ENCODE assay signal across 8 mouse cellular contexts in genomic region chr4:106317179-106318055, GRCm38 (mm10). TPM values are rescaled to one million over a fixed set of nuclear protein-coding genes. Genes with fewer than 3 reads are reported as not detected.
A peak's percentile ranks its signal among the peaks of the same experiment; 100 is the strongest.
DNase-seq lines count a peak whose midpoint lies in the region; ATAC-seq lines count a peak whose summit lies in the region.

No protein-coding gene starts in this region.

- H3K4me2 ChIP-seq in forebrain, embryonic 14.5 days (ENCODE audit: low read length), result peak overlapping the region; percentile 87
- H3K4me2 ChIP-seq in limb, embryonic 12.5 days, result peak overlapping the region; percentile 70
- H3K4me2 ChIP-seq in neural tube, embryonic 13.5 days, result peak overlapping the region; percentile 69

- no peaks in the 10 kb centered on the region for H3K36me3 ChIP-seq in forebrain, embryonic 14.5 days (ENCODE audit: control insufficient read depth, insufficient read depth, low read length)
- H3K36me3 ChIP-seq in limb, embryonic 12.5 days, result no peaks in the 10 kb centered on the region
- no peaks in the 10 kb centered on the region for H3K36me3 ChIP-seq in neural tube, embryonic 13.5 days

- WGBS in forebrain, embryonic 14.5 days, result 16% methylated on average over 19 of the region's 19 CpGs
- 23% methylated on average over 19 of the region's 19 CpGs for WGBS in limb, embryonic 12.5 days
- WGBS in neural tube, embryonic 13.5 days, result 16% methylated on average over 19 of the region's 19 CpGs

- H3K4me3 ChIP-seq in brown adipose tissue, adult 24 weeks (ENCODE audit: insufficient read depth, low read depth, low read length), result peak overlapping the region; percentile 100
- peak overlapping the region; percentile 77 for H3K4me3 ChIP-seq in forebrain, embryonic 14.5 days (ENCODE audit: low read depth, low read length)
- peak overlapping the region; percentile 92 for H3K4me3 ChIP-seq in limb, embryonic 12.5 days (replicated peaks)
- H3K4me3 ChIP-seq in neural tube, embryonic 13.5 days, result peak overlapping the region; percentile 97

- H3K4me1 ChIP-seq in brown adipose tissue, adult 24 weeks (ENCODE audit: control insufficient read depth, insufficient read depth, insufficient read length, low read length), result peaks cover 5% of the 10 kb centered on the region; the same call in 1 of the 2 replicates
- peaks cover 14% of the 10 kb centered on the region for H3K4me1 ChIP-seq in forebrain, embryonic 14.5 days (ENCODE audit: control insufficient read depth, insufficient read depth, low read length)
- peaks cover 37% of the 10 kb centered on the region for H3K4me1 ChIP-seq in limb, embryonic 12.5 days (replicated peaks)
- peaks cover 45% of the 10 kb centered on the region for H3K4me1 ChIP-seq in neural tube, embryonic 13.5 days (replicated peaks)

- H3K9ac ChIP-seq in forebrain, embryonic 14.5 days (ENCODE audit: low read length), result peak overlapping the region; percentile 86
- peak overlapping the region; percentile 97 for H3K9ac ChIP-seq in limb, embryonic 12.5 days (replicated peaks)
- peak overlapping the region; percentile 99 for H3K9ac ChIP-seq in neural tube, embryonic 13.5 days

- peak; percentile 62 for DNase-seq in kidney, adult 18-20 months
- DNase-seq in kidney, postnatal 10 days, result no peak
- peak; percentile 65 for DNase-seq in A20 (ENCODE audit: low read depth, low spot score)
- DNase-seq in forebrain, embryonic 14.5 days (ENCODE audit: low spot score), result peak; percentile 34
- DNase-seq in natural killer cell, adult 2 months (ENCODE audit: low spot score in 2 of 2), result no peak

- H3K9me3 ChIP-seq in forebrain, embryonic 14.5 days (replicated peaks; ENCODE audit: control insufficient read depth, low read length), result no peaks in the 10 kb centered on the region
- H3K9me3 ChIP-seq in limb, embryonic 12.5 days, result no peaks in the 10 kb centered on the region
- no peaks in the 10 kb centered on the region for H3K9me3 ChIP-seq in neural tube, embryonic 13.5 days

- no peak for ATAC-seq in forebrain, embryonic 14.5 days
- ATAC-seq in limb, embryonic 12.5 days (ENCODE audit: insufficient number of reproducible peaks, insufficient read depth, low FRiP score, low TSS enrichment, low read depth), result no peak
- ATAC-seq in neural tube, embryonic 13.5 days (ENCODE audit: low read depth), result 0 out of 2 replicates have a peak, but pooled peaks have one; percentile 4

- H3K27me3 ChIP-seq in forebrain, embryonic 14.5 days (replicated peaks; ENCODE audit: control insufficient read depth, insufficient read depth, low read length), result no peaks in the 10 kb centered on the region
- H3K27me3 ChIP-seq in limb, embryonic 12.5 days, result no peaks in the 10 kb centered on the region
- no peaks in the 10 kb centered on the region for H3K27me3 ChIP-seq in neural tube, embryonic 13.5 days

- peak overlapping the region; percentile 94 for H3K27ac ChIP-seq in brown adipose tissue, adult 24 weeks (replicated peaks; ENCODE audit: low read depth, low read length)
- 0 out of 2 replicates have a peak overlapping the region, but pooled peaks have one; percentile 30 for H3K27ac ChIP-seq in forebrain, embryonic 14.5 days (ENCODE audit: low read depth, low read length)
- H3K27ac ChIP-seq in limb, embryonic 12.5 days, result no peak overlapping the region; the same call in 1 of the 2 replicates
- peak overlapping the region; percentile 94 for H3K27ac ChIP-seq in neural tube, embryonic 13.5 days (replicated peaks)

RNA-seq across cellular contexts. Expression of gene Usp24, which starts 1.4 kb away (rescaled TPM):
- 17.2 and 17.7 TPM in 2 replicates for polyA plus RNA-seq in brown adipose tissue, adult 24 weeks (2012; ENCODE audit: insufficient read depth, insufficient read length, missing spikeins)
- 7.2 and 9.1 TPM in 2 replicates for polyA plus RNA-seq in forebrain, embryonic 14.5 days (2014; fragmentation: Nextera tagmentation; extraction: Ambion mirVana)
- polyA plus RNA-seq in limb, embryonic 12.5 days (2016; fragmentation: Nextera tagmentation; extraction: Ambion mirVana), result 11.2 and 12.4 TPM in 2 replicates
- polyA plus RNA-seq in neural tube, embryonic 13.5 days (2015; fragmentation: Nextera tagmentation; extraction: Ambion mirVana), result 6.7 and 7.1 TPM in 2 replicates

Comparison
In these comparisons a context has a peak if more than half of its experiments do, and no peak if none do; other contexts are left out.
1. DNase-seq: peak in kidney, adult 18-20 months (single experiment), A20 (single experiment) and forebrain, embryonic 14.5 days (single experiment); none in kidney, postnatal 10 days (single experiment) and natural killer cell, adult 2 months (0 of 2).
2. Peak in every context shown above with its lines, with median percentiles within 50 percentile points of each other: H3K4me3 ChIP-seq, H3K4me2 ChIP-seq and H3K9ac ChIP-seq.